Comparison of ENCODE assay signal across 15 mouse cellular contexts in the genomic region with DNA sequence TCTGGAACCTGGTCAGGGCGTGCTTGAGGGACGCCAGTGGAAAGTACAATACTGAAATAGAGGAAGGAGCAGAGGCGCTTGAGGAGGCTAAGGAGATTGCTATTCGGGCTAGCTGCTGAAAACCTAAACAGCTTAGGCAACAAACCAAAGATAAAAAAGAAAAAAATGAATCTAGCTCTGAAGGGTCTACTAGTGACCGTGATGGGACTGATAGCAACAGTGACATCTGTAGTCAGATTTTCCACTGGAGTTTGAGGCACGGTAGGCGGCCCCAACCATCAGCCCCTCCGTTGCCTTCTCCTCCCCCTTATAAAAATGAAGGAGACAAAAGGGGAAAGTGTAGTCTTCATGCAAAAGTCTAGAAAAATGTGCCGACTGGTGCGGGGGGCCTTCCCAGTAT.
"Had no signal": no experiment of that assay in that cellular context is flagged by ENCODE, and none has a peak within 500 bp of the region (broad histone marks: within the 10 kb centered on the region; RNA-seq: fewer than 3 reads in every experiment).

No protein-coding gene starts in this region.

- H3K36me3 ChIP-seq: neural tube, embryonic 15.5 days; stomach, embryonic 15.5 days had no signal

- H3K27me3 ChIP-seq: neural tube, embryonic 15.5 days; stomach, embryonic 15.5 days had no signal

- H3K4me3 ChIP-seq: neural tube, embryonic 15.5 days; stomach, embryonic 15.5 days had no signal

- H3K9me3 ChIP-seq: neural tube, embryonic 15.5 days; stomach, embryonic 15.5 days had no signal

- DNase-seq: retina, postnatal 1 day; right cerebral cortex, adult 18-20 months; right cerebral cortex, postnatal 14 days; right cerebral cortex, postnatal 25 days; right cerebral cortex, postnatal 4 days; spleen, adult 18-20 months; thymus, adult 18-20 months; thymus, adult 2 months; thymus, postnatal 14 days; thymus, postnatal 25 days; thymus, postnatal 36 days; thymus, postnatal 4 days had no signal

- H3K9ac ChIP-seq: neural tube, embryonic 15.5 days; stomach, embryonic 15.5 days had no signal

- H3K4me2 ChIP-seq: neural tube, embryonic 15.5 days; stomach, embryonic 15.5 days had no signal

- H3K4me1 ChIP-seq: neural tube, embryonic 15.5 days; stomach, embryonic 15.5 days had no signal

- H3K27ac ChIP-seq: neural tube, embryonic 15.5 days; stomach, embryonic 15.5 days; stomach, postnatal 0 days had no signal
